Mouse (Mus musculus) megakaryocyte-erythroid progenitor cell, adult 5-6 weeks (primary cell): ENCODE data around the gene Tcf21. TPM values are rescaled to one million over a fixed set of nuclear protein-coding genes. Genes with fewer than 3 reads are reported as not detected.

Source experiments
- ATAC-seq: replicated peaks from 2 replicates; pipeline ENCODE4 v1.8.0; 2016; ENCODE audit warnings: mild to moderate bottlenecking, inconsistent platforms; ENCODE audit not compliant: severe bottlenecking, poor library complexity, low FRiP score, low TSS enrichment
- total RNA-seq, 2 experiments: library from RNA; stranded (forward) in 1 of 2; stranded (reverse) in 1 of 2; fragments of 200-1000, 215-1000 nt in 1 of 2; fragments of >200 nt in 1 of 2; fragmentation: Nextera tagmentation in 1 of 2; gene quantifications; 2 replicates each; pipeline ENCODE4 v1.2.3; 2014 to 2017

Gene Tcf21
- total RNA-seq, 2 experiments from 2014 or later: not detected

- ATAC-seq: no peak
Measured at GRCm38 (mm10) chr10:22817561-22817960, 2.4 kb downstream of the Tcf21 start.

- no peak for ATAC-seq
Measured at GRCm38 (mm10) chr10:22816237-22816762, 3.7 kb downstream of the Tcf21 start.

DNA sequence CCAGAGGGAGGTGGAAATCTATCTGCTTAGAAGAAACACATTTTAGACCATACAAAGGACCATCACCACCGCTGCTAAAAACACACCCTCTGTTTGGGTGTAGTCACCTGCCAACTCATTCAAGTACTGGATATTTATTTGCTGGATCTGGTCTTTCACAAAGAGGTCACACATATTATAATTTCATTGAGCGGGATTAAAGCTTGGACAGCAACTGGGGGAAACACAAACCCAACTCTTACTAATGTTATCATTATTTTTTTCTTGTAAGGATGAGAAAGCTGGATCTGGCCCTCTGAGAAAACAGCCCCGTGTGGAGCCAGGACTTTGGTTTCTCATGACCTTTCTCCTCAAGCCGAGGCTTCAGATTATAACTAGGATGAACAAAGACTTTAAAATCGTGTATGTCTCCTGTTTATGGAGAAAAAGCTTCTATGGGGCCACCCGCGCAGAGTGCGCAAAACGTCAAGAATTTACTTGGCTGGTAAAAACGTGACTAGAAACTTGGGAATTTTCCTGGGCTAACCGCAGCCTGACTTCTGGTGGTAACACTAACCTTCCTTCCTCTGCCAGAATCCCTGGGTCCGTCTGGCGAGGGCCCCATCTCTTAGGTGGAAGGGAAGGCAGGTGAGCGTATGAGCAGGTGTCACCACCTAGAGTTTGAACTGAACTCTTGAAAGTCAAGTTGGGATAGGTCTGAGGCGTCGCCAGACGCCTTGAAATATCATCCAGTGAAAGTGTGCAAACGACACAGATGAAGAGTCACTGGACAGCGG, 4.3 kb downstream of the Tcf21 start:
- no peak for ATAC-seq

DNA sequence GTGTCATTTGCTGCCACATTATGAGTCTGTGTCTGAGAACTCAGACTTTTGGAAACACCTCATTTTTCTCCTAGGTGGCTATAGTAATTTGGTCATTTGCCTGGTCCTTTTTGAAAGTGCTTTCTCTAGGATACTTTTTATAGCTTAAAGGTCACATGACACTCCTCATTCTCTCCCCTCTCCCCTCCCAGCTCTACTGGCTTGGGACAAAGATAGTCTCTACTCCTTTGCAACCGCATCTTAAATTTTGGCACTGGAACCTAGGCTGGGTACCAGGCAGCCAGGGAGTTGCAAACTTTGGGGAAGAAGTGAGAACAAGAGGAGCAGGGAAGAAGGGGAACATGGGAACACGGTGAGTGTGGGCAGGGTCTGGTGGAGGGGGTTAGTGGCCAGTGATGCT, 5.2 kb downstream of the Tcf21 start:
- no peak for ATAC-seq

DNA sequence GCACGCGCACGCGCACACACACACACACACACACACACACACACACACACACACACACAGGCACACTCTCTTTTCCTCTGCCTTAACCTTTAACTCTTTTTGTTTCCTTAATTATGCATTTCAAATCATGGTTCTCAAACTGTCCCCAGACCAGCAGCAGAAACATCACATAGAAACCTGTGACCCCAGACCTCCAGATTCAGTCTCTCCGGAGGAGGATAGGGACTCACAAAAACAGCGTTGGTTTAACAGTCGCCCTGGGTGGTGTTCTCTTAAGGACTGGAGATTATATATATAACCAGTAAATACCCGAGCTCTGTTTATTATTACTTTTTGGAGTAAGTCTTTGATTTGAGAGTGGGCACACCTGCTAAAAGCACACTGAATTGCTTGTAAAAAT, 5.7 kb downstream of the Tcf21 start:
- ATAC-seq: no peak

DNA sequence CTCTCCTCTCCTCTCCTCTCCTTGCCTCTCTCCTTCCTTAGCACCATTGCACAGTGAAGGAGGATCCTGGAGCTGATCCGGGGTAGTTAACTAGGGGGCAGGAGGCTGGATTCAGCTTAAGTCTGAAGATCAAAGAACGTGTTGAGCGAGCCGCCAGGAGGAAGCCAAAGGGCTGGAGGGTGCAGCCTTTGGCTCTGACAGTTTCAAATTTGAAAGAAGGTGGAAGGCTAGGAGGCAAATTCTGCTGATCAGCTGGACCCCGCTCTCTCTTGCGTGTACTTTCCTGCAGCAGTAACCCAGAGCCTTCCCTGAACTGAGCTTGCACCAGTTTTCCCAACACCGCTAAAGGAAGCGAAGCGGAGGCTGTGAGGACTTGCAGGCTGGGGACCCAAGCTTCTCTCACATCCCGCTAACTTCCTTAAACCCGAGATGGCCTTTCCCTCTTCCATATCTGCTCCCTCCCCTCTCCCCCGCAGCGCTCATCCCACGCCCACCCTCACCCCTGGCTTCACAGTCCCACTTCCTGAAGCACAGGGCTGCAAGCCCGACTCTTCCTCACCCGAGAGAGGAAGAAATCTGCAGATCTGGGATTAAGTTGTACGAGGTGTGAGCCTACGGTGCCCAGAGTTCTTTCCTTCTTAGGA, 6.5 kb downstream of the Tcf21 start:
- no peak for ATAC-seq

DNA sequence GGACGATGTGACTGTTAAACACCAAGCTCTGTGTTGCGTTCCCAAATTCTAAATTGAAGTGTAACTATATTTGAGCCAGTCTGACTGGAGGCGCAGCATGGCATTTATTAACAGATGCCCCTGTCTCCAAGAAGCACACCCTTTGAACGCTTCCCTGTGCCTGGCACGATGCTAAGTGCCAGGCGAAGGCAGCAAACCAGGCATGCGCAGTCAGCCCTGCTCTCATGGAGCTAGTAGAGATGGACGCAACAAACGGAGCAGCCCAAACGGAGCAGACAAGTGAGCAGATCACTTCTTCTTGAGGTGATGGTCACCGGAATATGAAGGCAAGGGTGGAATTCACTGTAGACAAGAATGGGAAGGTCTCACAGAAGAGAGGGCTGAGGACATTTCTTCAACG, 8.1 kb downstream of the Tcf21 start:
- ATAC-seq: no peak

DNA sequence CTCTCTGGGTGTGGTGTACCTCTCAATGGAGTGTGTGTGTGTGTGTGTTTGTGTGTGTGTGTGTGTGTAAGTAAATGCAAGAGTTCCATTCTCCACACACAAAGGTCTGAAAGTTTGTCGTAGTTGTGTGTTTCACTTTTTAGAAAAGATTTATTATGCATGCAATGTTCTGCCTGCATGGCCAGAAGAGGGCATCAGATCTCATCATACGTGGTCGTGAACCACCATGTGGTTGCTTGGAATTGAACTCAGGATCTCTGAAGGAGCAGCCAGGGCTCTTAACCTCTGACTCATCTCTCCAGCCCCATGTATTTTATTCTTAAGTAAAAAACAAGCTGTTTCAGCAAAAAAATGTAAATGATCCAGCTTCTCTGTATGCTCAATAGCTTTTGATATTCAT, 37.3 kb downstream of the Tcf21 start:
- no peak for ATAC-seq

GRCm38 (mm10) chr10:22781466-22781865, 38.5 kb downstream of the Tcf21 start:
- no peak for ATAC-seq

DNA sequence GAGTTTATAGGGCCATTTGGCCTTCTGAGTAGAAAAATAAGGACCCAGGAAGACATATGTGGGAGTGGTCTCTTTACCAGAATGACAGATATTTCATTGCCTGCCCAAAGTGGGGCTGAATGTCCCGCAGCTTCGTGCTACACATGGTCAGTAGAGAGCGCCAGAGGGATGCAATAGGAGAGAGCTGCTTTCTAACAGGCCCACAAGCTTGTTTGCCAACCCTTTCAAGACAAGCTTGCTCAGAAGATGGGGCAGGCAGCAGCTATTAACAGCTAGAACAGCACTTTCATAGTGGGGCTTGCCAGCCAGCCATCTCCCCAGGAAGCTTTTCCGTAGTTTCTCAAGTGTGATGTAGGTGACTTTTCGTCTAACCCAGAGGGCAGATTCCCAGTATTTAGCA, 42.0 kb downstream of the Tcf21 start:
- no peak for ATAC-seq

DNA sequence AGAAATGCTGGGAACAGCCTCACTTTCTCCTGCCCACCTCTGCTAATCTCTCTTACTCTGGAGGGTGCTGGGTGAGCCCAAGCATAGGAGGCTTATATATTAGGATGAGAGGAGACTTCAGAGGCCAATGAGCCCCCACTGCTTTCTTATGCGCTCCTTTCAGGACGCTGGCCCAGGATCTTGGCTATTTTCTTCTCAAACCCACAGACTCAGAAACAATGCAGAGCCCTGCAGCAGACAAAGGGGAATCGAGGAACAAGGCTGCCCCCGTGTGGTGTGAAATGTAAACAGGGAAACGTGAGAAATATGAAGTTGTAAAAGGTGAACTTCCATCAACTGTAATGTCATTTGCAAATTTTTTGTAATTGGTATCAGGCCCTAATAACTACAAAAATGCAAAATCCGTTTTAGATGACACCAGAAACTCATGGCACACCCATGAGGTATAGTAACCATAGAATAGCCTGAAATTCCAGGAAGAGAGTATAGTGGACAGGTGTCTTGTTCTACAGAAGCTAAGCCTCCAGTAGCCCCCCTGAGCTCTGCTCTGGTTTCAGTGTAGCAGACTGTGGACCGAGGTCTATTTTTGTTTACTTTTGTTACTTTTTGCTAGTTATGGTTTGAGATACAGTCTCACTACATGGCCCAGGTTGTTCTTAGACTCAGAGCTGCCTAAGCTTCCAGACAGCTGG, 43.8 kb downstream of the Tcf21 start:
- ATAC-seq: no peak

DNA sequence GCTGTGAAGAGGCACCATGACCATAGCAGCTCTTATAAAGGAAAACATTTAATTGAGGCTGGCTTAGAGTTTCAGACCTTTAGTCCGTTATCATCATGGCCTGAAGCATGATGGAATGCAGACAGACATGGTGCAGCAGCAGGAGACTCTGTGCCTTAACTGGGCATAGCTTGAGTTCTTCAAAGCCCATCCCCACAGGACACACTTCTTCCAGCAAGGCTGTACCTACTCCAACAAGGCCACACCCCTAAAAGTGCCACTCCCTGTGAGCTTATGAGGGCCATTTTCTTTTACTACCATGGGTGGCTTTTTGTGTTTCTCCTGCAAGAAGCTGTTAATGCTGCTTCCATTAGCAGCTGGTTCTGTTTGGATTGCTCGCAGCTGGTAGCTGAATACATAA, 44.5 kb downstream of the Tcf21 start:
- ATAC-seq: no peak

- ATAC-seq: no peak
Measured at GRCm38 (mm10) chr10:22774626-22775025, 45.3 kb downstream of the Tcf21 start.

Other genes with a start within 250 kb of the Tcf21 start
- gene Slc2a12, start 175.2 kb downstream of the Tcf21 start, total RNA-seq (2014; fragmentation: Nextera tagmentation): not detected in 2 replicates
- not detected in 2 replicates for gene Slc2a12, start 175.2 kb downstream of the Tcf21 start, total RNA-seq (2017)
- 27.6 and 29.9 TPM in 2 replicates for gene Tbpl1, start 88.2 kb downstream of the Tcf21 start, total RNA-seq (2014; fragmentation: Nextera tagmentation)
- 27.8 and 30.8 TPM in 2 replicates for gene Tbpl1, start 88.2 kb downstream of the Tcf21 start, total RNA-seq (2017)